9 mouse cellular contexts compared by ENCODE assay signal in the genomic region with DNA sequence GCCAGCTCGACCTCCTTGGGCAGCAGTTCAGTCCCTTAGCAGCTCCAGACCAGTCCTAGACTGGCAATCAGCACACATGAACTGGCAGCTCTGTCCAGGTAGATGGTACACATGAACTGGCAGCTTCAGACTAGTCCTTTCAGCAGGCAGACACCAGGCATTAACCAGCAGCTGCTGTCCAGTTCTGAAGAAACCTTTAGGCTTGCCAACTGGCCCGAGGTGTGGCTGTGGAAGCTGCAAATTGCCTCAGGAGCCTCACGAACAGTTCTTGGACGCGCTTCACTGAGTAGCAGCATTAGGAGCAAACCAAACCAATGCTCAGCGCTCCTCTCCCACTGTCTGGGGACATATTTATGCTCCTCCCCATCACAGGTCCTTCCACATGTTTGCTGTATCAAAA.
"Had no signal": no experiment of that assay in that cellular context is flagged by ENCODE, and none has a peak within 500 bp of the region (broad histone marks: within the 10 kb centered on the region; RNA-seq: fewer than 3 reads in every experiment).

No protein-coding gene starts in this region.

- H3K27ac ChIP-seq: left cerebral cortex, adult 2 months; limb, embryonic 10.5 days; liver, embryonic 12.5 days; midbrain, embryonic 15.5 days; neural tube, embryonic 12.5 days; stomach, postnatal 0 days had no signal

- H3K27me3 ChIP-seq: liver, embryonic 12.5 days; midbrain, embryonic 15.5 days; neural tube, embryonic 12.5 days had no signal

- H3K9ac ChIP-seq: liver, embryonic 12.5 days; midbrain, embryonic 15.5 days; neural tube, embryonic 12.5 days had no signal

- H3K9me3 ChIP-seq: limb, embryonic 10.5 days; liver, embryonic 12.5 days; midbrain, embryonic 15.5 days; neural tube, embryonic 12.5 days had no signal

- ATAC-seq: intestine, embryonic 16.5 days; liver, embryonic 12.5 days; midbrain, embryonic 15.5 days had no signal

- H3K4me2 ChIP-seq: liver, embryonic 12.5 days; midbrain, embryonic 15.5 days; neural tube, embryonic 12.5 days had no signal

- H3K4me3 ChIP-seq: left cerebral cortex, adult 2 months; limb, embryonic 10.5 days; liver, embryonic 12.5 days; midbrain, embryonic 15.5 days; neural tube, embryonic 12.5 days had no signal

- H3K36me3 ChIP-seq: liver, embryonic 12.5 days; midbrain, embryonic 15.5 days; neural tube, embryonic 12.5 days had no signal

- DNase-seq: lung, postnatal 36 days; thymus, postnatal 4 days had no signal

- H3K4me1 ChIP-seq: limb, embryonic 10.5 days; midbrain, embryonic 15.5 days; neural tube, embryonic 12.5 days had no signal
